In genomic region chr9:51977439-51978000, GRCm38 (mm10) we compare ENCODE assay signal across 7 mouse cellular contexts. TPM values are rescaled to one million over a fixed set of nuclear protein-coding genes. Genes with fewer than 3 reads are reported as not detected.
DNase-seq lines count a peak whose midpoint lies in the region; ATAC-seq lines count a peak whose summit lies in the region.

No protein-coding gene starts in this region.

- H3K27ac ChIP-seq in intestine, embryonic 16.5 days (ENCODE audit: low read length), result no peak overlapping the region
- no peak overlapping the region for H3K27ac ChIP-seq in midbrain, embryonic 12.5 days (replicated peaks)

- H3K27me3 ChIP-seq in intestine, embryonic 16.5 days (replicated peaks; ENCODE audit: control insufficient read depth, insufficient read depth, low read length), result no peaks in the 10 kb centered on the region
- no peaks in the 10 kb centered on the region for H3K27me3 ChIP-seq in midbrain, embryonic 12.5 days

- H3K9ac ChIP-seq in intestine, embryonic 16.5 days (ENCODE audit: low read depth, low read length), result no peak overlapping the region
- H3K9ac ChIP-seq in midbrain, embryonic 12.5 days (replicated peaks), result no peak overlapping the region

- no peak overlapping the region for H3K4me2 ChIP-seq in intestine, embryonic 16.5 days (ENCODE audit: low read depth, low read length)
- H3K4me2 ChIP-seq in midbrain, embryonic 12.5 days (replicated peaks), result no peak overlapping the region

- 41% methylated on average over 5 of the region's 5 CpGs for WGBS in intestine, embryonic 16.5 days
- WGBS in midbrain, embryonic 12.5 days, result 47% methylated on average over 5 of the region's 5 CpGs

- intact Hi-C loops in left cerebral cortex, postnatal 25 days (cut with DNase I), result loop anchor here (2.0 to 5.0 kb wide), 2 partner anchors 121 to 310 kb away; no protein-coding TSS in a partner anchor

- no peaks in the 10 kb centered on the region for H3K36me3 ChIP-seq in intestine, embryonic 16.5 days (ENCODE audit: control insufficient read depth, insufficient read depth, low read length)
- H3K36me3 ChIP-seq in midbrain, embryonic 12.5 days, result no peaks in the 10 kb centered on the region

- H3K9me3 ChIP-seq in intestine, embryonic 16.5 days (ENCODE audit: control insufficient read depth, low read length), result no peaks in the 10 kb centered on the region
- no peaks in the 10 kb centered on the region for H3K9me3 ChIP-seq in midbrain, embryonic 12.5 days

- peak; percentile 88 for ATAC-seq in intestine, embryonic 16.5 days
- peak; percentile 72 for ATAC-seq in midbrain, embryonic 12.5 days (ENCODE audit: low FRiP score, low read depth)

- DNase-seq in adrenal gland, adult 2 months, result peak; percentile 92
- DNase-seq in embryo, embryonic 11.5 days (ENCODE audit: low read depth, low spot score), result peak; percentile 71
- peak; percentile 65 to 76 for DNase-seq in gastrocnemius, postnatal 4 days (ENCODE audit: low spot score in 2 of 2)
- peak; percentile 80 to 88 for DNase-seq in left cerebral cortex, postnatal 25 days (ENCODE audit: low spot score in 2 of 2)
- DNase-seq in spleen, adult 12 weeks (ENCODE audit: low spot score), result peak; percentile 21

- no peak overlapping the region for H3K4me3 ChIP-seq in intestine, embryonic 16.5 days (ENCODE audit: low read length)
- no peak overlapping the region for H3K4me3 ChIP-seq in midbrain, embryonic 12.5 days

- no peaks in the 10 kb centered on the region for H3K4me1 ChIP-seq in intestine, embryonic 16.5 days (ENCODE audit: control insufficient read depth, insufficient read depth, low read length)
- H3K4me1 ChIP-seq in midbrain, embryonic 12.5 days, result no peaks in the 10 kb centered on the region

RNA-seq across cellular contexts. Expression of gene Fdx1, which starts 14.2 kb away (rescaled TPM):
- 1,000 to 10,000 TPM; 1,986 to 2,305 TPM for total RNA-seq in adrenal gland, adult 2 months (2021)
- 10,930 and 16,655 TPM in 2 replicates for polyA plus RNA-seq in adrenal gland, adult 2 months (2012; rRNA removed)
- 10 to 100 TPM; 40.8 to 41.2 TPM for total RNA-seq in gastrocnemius, postnatal 4 days (2021)
- polyA plus RNA-seq in intestine, embryonic 16.5 days (2015; fragmentation: Nextera tagmentation; extraction: Ambion mirVana), result 81.3 and 85.7 TPM in 2 replicates
- total RNA-seq in left cerebral cortex, postnatal 25 days (2021), result 10 to 100 TPM; 18.3 to 19.4 TPM
- 44.4 and 55.5 TPM in 2 replicates for polyA plus RNA-seq in midbrain, embryonic 12.5 days (2016; fragmentation: Nextera tagmentation; extraction: Ambion mirVana)

Comparison
In these comparisons a context has a peak if more than half of its experiments do, and no peak if none do; other contexts are left out.
1. DNase-seq: peak in every context shown above with its lines; median percentile 92 in adrenal gland, adult 2 months; 84 in left cerebral cortex, postnatal 25 days; 71 in embryo, embryonic 11.5 days; 70 in gastrocnemius, postnatal 4 days; 21 in spleen, adult 12 weeks.
2. RNA of gene Fdx1, which starts 14.2 kb away (total RNA-seq): 1,986 to 2,305 TPM in adrenal gland, adult 2 months; 40.8 to 41.2 TPM in gastrocnemius, postnatal 4 days and 18.3 to 19.4 TPM in left cerebral cortex, postnatal 25 days; every median in the first group is over 10 times any median in the second.